In genomic region chr19:42137167-42137672, GRCm38 (mm10) we compare ENCODE assay signal across 27 mouse cellular contexts.
"Had no signal": no experiment of that assay in that cellular context is flagged by ENCODE, and none has a peak within 500 bp of the region (broad histone marks: within the 10 kb centered on the region; RNA-seq: fewer than 3 reads in every experiment).

No protein-coding gene starts in this region.

- DNase-seq: cerebellum, postnatal 10 days; cerebellum, postnatal 14 days; cerebellum, postnatal 25 days; cerebellum, postnatal 36 days; embryo, embryonic 11 days; forebrain, postnatal 0 days; gastrocnemius, adult 2 months; gastrocnemius, postnatal 10 days; gastrocnemius, postnatal 14 days; gastrocnemius, postnatal 25 days; gastrocnemius, postnatal 36 days; heart, adult 11 months; heart, adult 18-20 months; heart, adult 2 months had no signal

- H3K4me2 ChIP-seq: embryonic facial prominence, embryonic 12.5 days; embryonic facial prominence, embryonic 13.5 days; embryonic facial prominence, embryonic 15.5 days; forebrain, embryonic 12.5 days; forebrain, embryonic 13.5 days; forebrain, embryonic 15.5 days; heart, embryonic 11.5 days had no signal

- H3K36me3 ChIP-seq: embryonic facial prominence, embryonic 10.5 days; embryonic facial prominence, embryonic 12.5 days; embryonic facial prominence, embryonic 13.5 days; embryonic facial prominence, embryonic 15.5 days; forebrain, embryonic 10.5 days; forebrain, embryonic 12.5 days; forebrain, embryonic 15.5 days; heart, embryonic 10.5 days had no signal

- H3K4me3 ChIP-seq: embryonic facial prominence, embryonic 10.5 days; embryonic facial prominence, embryonic 12.5 days; embryonic facial prominence, embryonic 13.5 days; embryonic facial prominence, embryonic 15.5 days; erythroblast, embryonic 14.5 days; forebrain, embryonic 10.5 days; forebrain, embryonic 12.5 days; forebrain, embryonic 13.5 days; forebrain, embryonic 15.5 days; gastrocnemius, adult 2 months; heart, adult 2 months; heart, embryonic 10.5 days had no signal

- H3K27ac ChIP-seq: embryonic facial prominence, embryonic 10.5 days; embryonic facial prominence, embryonic 12.5 days; embryonic facial prominence, embryonic 13.5 days; embryonic facial prominence, embryonic 15.5 days; forebrain, embryonic 10.5 days; forebrain, embryonic 12.5 days; forebrain, embryonic 13.5 days; forebrain, embryonic 15.5 days; gastrocnemius, adult 2 months; heart, adult 2 months; heart, embryonic 10.5 days had no signal

- H3K9me3 ChIP-seq: embryonic facial prominence, embryonic 10.5 days; embryonic facial prominence, embryonic 12.5 days; embryonic facial prominence, embryonic 13.5 days; embryonic facial prominence, embryonic 15.5 days; forebrain, embryonic 10.5 days; forebrain, embryonic 12.5 days; forebrain, embryonic 13.5 days; forebrain, embryonic 15.5 days; heart, embryonic 10.5 days had no signal

- H3K4me1 ChIP-seq: embryonic facial prominence, embryonic 12.5 days; forebrain, embryonic 15.5 days; heart, embryonic 10.5 days had no signal

- H3K9ac ChIP-seq: embryonic facial prominence, embryonic 12.5 days; embryonic facial prominence, embryonic 13.5 days; embryonic facial prominence, embryonic 15.5 days; forebrain, embryonic 12.5 days; forebrain, embryonic 13.5 days; forebrain, embryonic 15.5 days; forebrain, postnatal 0 days had no signal

- ATAC-seq: forebrain, embryonic 13.5 days; forebrain, embryonic 14.5 days; forebrain, embryonic 15.5 days; forebrain, embryonic 16.5 days; forebrain, postnatal 0 days had no signal

- H3K27me3 ChIP-seq: embryonic facial prominence, embryonic 12.5 days; embryonic facial prominence, embryonic 13.5 days; embryonic facial prominence, embryonic 15.5 days; forebrain, embryonic 12.5 days; forebrain, embryonic 13.5 days; forebrain, embryonic 15.5 days had no signal
